Mouse (Mus musculus): ENCODE measurements around the gene BC035947.
"Not testable (repeated sequence)": the region's sequence is repeated elsewhere in the genome, so short reads cannot be mapped to it uniquely, and the experiment has no call there.

BC035947 gene

GRCm38 (mm10) chr1:78501856-78502255 is 10.1 kb downstream of the BC035947 start:
- not testable (repeated sequence) for DNase-seq (ENCODE audit: low read depth in 2 of 2, low spot score in 2 of 2)

- no peak for DNase-seq (ENCODE audit: low read depth in 2 of 2, low spot score in 2 of 2)
These were observed 10.9 kb downstream of the BC035947 start for GRCm38 (mm10) chr1:78501036-78501435.

GRCm38 (mm10) chr1:78490143-78490542 is 21.8 kb downstream of the BC035947 start:
- DNase-seq (ENCODE audit: low read depth in 2 of 2, low spot score in 2 of 2), result no peak

- peak; percentile 89 to 90 for DNase-seq (ENCODE audit: low read depth in 2 of 2, low spot score in 2 of 2)
These were observed 23.0 kb downstream of the BC035947 start, which contains the start of gene Farsb for GRCm38 (mm10) chr1:78488752-78489492. Gene Farsb, minus strand, starts transcription at chr1:78488897.

GRCm38 (mm10) chr1:78488427-78488751 is 23.6 kb downstream of the BC035947 start:
- no peak for DNase-seq (ENCODE audit: low read depth in 2 of 2, low spot score in 2 of 2)

GRCm38 (mm10) chr1:78484361-78484760 is 27.6 kb downstream of the BC035947 start:
- no peak for DNase-seq (ENCODE audit: low read depth in 2 of 2, low spot score in 2 of 2)

GRCm38 (mm10) chr1:78483430-78483829 is 28.5 kb downstream of the BC035947 start:
- DNase-seq (ENCODE audit: low read depth in 2 of 2, low spot score in 2 of 2), result no peak

GRCm38 (mm10) chr1:78472441-78472840 is 39.5 kb downstream of the BC035947 start:
- DNase-seq (ENCODE audit: low read depth in 2 of 2, low spot score in 2 of 2), result no peak

GRCm38 (mm10) chr1:78454659-78455058 is 57.3 kb downstream of the BC035947 start:
- DNase-seq (ENCODE audit: low read depth in 2 of 2, low spot score in 2 of 2), result no peak

- no peak for DNase-seq (ENCODE audit: low read depth in 2 of 2, low spot score in 2 of 2)
These were observed 58.1 kb downstream of the BC035947 start for GRCm38 (mm10) chr1:78453886-78454285.

GRCm38 (mm10) chr1:78452544-78452943 is 59.4 kb downstream of the BC035947 start:
- DNase-seq (ENCODE audit: low read depth in 2 of 2, low spot score in 2 of 2), result no peak

GRCm38 (mm10) chr1:78451070-78451854 is 60.7 kb downstream of the BC035947 start:
- no peak for DNase-seq (ENCODE audit: low read depth in 2 of 2, low spot score in 2 of 2)

GRCm38 (mm10) chr1:78448091-78448490 is 63.9 kb downstream of the BC035947 start:
- DNase-seq (ENCODE audit: low read depth in 2 of 2, low spot score in 2 of 2), result no peak
